Mouse (Mus musculus): ENCODE results near the gene Arx. TPM values are rescaled to one million over a fixed set of nuclear protein-coding genes. Genes with fewer than 3 reads are reported as not detected.

The Arx gene
- total and polyA plus RNA-seq, 2 experiments from 2014 or later = 1.5 to 3.7 TPM

- no peak for TF ChIP-seq CTCF (IDR thresholded peaks at IDR 0.05)
- H3K27ac ChIP-seq (ENCODE audit: low read depth, low read length) = no peak overlapping the region
- peaks cover 34% of the 10 kb centered on the region for H3K27me3 ChIP-seq (ENCODE audit: insufficient read depth, low read length)
- 26% methylated on average over 5 of the region's 5 CpGs for WGBS
- no peak overlapping the region for H3K4me2 ChIP-seq (ENCODE audit: low read depth, low read length, poor library complexity, severe bottlenecking)
- DNase-seq (ENCODE audit: low spot score) (no peak), ATAC-seq (ENCODE audit: low FRiP score) (no peak)
- no peaks in the 10 kb centered on the region for H3K9me3 ChIP-seq (ENCODE audit: low read length)
- no peaks in the 10 kb centered on the region for H3K4me1 ChIP-seq (ENCODE audit: insufficient read depth, low read length)
- no peak overlapping the region for H3K4me3 ChIP-seq (ENCODE audit: low read depth, low read length)
- H3K9ac ChIP-seq (replicated peaks; ENCODE audit: low read length, poor library complexity, severe bottlenecking) = no peak overlapping the region
- H3K36me3 ChIP-seq (ENCODE audit: insufficient read depth, low read length) = no peaks in the 10 kb centered on the region
Measured at GRCm38 (mm10) chrX:93295819-93296218, 9.6 kb downstream of the Arx start.

DNA sequence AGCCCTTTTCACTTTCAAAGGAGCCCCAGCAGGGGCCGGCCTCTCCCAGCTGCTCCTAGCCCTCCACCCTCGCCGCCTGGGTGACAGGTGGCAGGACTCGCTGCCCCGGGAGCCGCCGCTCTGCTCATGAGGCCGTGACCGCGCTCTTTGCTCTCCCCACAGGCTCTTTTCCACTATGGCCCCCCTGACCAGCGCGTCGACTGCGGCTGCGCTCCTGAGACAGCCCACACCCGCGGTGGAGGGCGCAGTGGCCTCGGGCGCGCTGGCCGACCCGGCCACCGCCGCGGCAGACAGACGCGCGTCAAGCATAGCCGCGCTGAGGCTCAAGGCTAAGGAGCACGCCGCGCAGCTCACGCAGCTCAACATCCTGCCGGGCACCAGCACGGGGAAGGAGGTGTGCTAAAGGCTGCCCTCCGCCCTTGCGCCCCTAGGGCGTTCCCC lies 10.8 kb downstream of the Arx start:
- DNase-seq (ENCODE audit: low spot score) = no peak
- no peak overlapping the region for H3K4me3 ChIP-seq (ENCODE audit: low read depth, low read length)
- WGBS = 19% methylated on average over 38 of the region's 40 CpGs
- peaks cover 39% of the 10 kb centered on the region for H3K27me3 ChIP-seq (ENCODE audit: insufficient read depth, low read length)
- peak; percentile 44 for ATAC-seq (ENCODE audit: low FRiP score)
- H3K4me2 ChIP-seq (ENCODE audit: low read depth, low read length, poor library complexity, severe bottlenecking) = peak overlapping the region; percentile 15; the same call in 1 of the 2 replicates
- no peaks in the 10 kb centered on the region for H3K9me3 ChIP-seq (ENCODE audit: low read length)
- TF ChIP-seq CTCF (IDR thresholded peaks at IDR 0.05) = no peak
- no peak overlapping the region for H3K27ac ChIP-seq (ENCODE audit: low read depth, low read length)
- no peak overlapping the region for H3K9ac ChIP-seq (replicated peaks; ENCODE audit: low read length, poor library complexity, severe bottlenecking)
- H3K4me1 ChIP-seq (ENCODE audit: insufficient read depth, low read length) = no peaks in the 10 kb centered on the region
- H3K36me3 ChIP-seq (ENCODE audit: insufficient read depth, low read length) = no peaks in the 10 kb centered on the region

DNA sequence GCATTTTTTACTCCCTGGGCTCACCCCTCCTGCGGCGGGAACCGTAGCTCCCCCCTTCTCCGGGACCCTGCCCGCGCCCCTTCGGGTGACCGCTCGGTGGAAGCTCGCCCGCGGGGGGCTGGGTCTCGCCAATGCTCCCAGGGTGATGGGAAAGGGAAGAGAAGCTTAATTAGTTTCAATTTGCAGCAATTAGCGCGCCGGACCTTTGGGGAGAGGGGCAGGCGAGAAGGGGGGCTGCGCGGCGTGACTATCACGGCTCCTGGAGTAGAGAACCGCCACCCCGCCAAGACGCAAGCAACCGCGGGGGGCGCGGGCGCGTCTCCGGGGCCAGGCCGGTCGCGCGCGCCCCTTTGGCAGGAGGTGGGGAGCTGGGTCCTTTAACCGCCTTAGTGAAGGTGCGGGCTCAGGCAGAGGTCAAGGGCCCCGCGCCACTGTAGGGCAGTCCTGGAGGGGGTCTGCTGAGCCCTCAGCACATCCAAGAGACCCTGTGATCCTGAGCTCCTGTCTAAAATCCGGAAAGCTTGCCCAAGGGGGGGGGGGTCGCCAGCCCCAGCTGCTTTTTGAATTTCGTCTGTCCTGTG lies 12.9 kb downstream of the Arx start:
- no peaks in the 10 kb centered on the region for H3K9me3 ChIP-seq (ENCODE audit: low read length)
- H3K4me2 ChIP-seq (ENCODE audit: low read depth, low read length, poor library complexity, severe bottlenecking) = peak overlapping the region; percentile 15; the same call in 1 of the 2 replicates
- no peak overlapping the region for H3K27ac ChIP-seq (ENCODE audit: low read depth, low read length)
- H3K9ac ChIP-seq (replicated peaks; ENCODE audit: low read length, poor library complexity, severe bottlenecking) = no peak overlapping the region
- H3K4me3 ChIP-seq (ENCODE audit: low read depth, low read length) = peak overlapping the region; percentile 6; the same call in 1 of the 2 replicates
- 28% methylated on average over 31 of the region's 43 CpGs for WGBS
- H3K4me1 ChIP-seq (ENCODE audit: insufficient read depth, low read length) = no peaks in the 10 kb centered on the region
- ATAC-seq (ENCODE audit: low FRiP score) (no peak), DNase-seq (ENCODE audit: low spot score) (no peak)
- H3K36me3 ChIP-seq (ENCODE audit: insufficient read depth, low read length) = no peaks in the 10 kb centered on the region
- peaks cover 33% of the 10 kb centered on the region for H3K27me3 ChIP-seq (ENCODE audit: insufficient read depth, low read length)
- TF ChIP-seq CTCF (IDR thresholded peaks at IDR 0.05) = no peak

GRCm38 (mm10) chrX:93299771-93300170 lies 13.5 kb downstream of the Arx start:
- ATAC-seq (ENCODE audit: low FRiP score) (no peak), DNase-seq (ENCODE audit: low spot score) (no peak)
- Histone ChIP-seq H3K27ac (ENCODE audit: low read depth, low read length) (no peak overlapping the region), H3K9ac (replicated peaks; ENCODE audit: low read length, poor library complexity, severe bottlenecking) (no peak overlapping the region), H3K9me3 (ENCODE audit: low read length) (no peaks in the 10 kb centered on the region), H3K27me3 (ENCODE audit: insufficient read depth, low read length) (peaks cover 27% of the 10 kb centered on the region), H3K4me3 (ENCODE audit: low read depth, low read length) (no peak overlapping the region), H3K36me3 (ENCODE audit: insufficient read depth, low read length) (no peaks in the 10 kb centered on the region), H3K4me2 (ENCODE audit: low read depth, low read length, poor library complexity, severe bottlenecking) (no peak overlapping the region), H3K4me1 (ENCODE audit: insufficient read depth, low read length) (no peaks in the 10 kb centered on the region)
- no peak for TF ChIP-seq CTCF (IDR thresholded peaks at IDR 0.05)
- WGBS = 23% methylated on average over 6 of the region's 6 CpGs

- WGBS = 20% methylated on average over 10 of the region's 10 CpGs
- peaks cover 24% of the 10 kb centered on the region for H3K27me3 ChIP-seq (ENCODE audit: insufficient read depth, low read length)
Measured at GRCm38 (mm10) chrX:93300183-93300815, 14.1 kb downstream of the Arx start.

GRCm38 (mm10) chrX:93301798-93302197 lies 15.6 kb downstream of the Arx start:
- H3K27ac ChIP-seq (ENCODE audit: low read depth, low read length) = no peak overlapping the region
- no peak for TF ChIP-seq CTCF (IDR thresholded peaks at IDR 0.05)
- DNase-seq (ENCODE audit: low spot score) (no peak), ATAC-seq (ENCODE audit: low FRiP score) (no peak)
- no peak overlapping the region for H3K4me2 ChIP-seq (ENCODE audit: low read depth, low read length, poor library complexity, severe bottlenecking)
- no peak overlapping the region for H3K9ac ChIP-seq (replicated peaks; ENCODE audit: low read length, poor library complexity, severe bottlenecking)
- no peaks in the 10 kb centered on the region for H3K9me3 ChIP-seq (ENCODE audit: low read length)
- H3K4me3 ChIP-seq (ENCODE audit: low read depth, low read length) = no peak overlapping the region
- no peaks in the 10 kb centered on the region for H3K4me1 ChIP-seq (ENCODE audit: insufficient read depth, low read length)
- no peaks in the 10 kb centered on the region for H3K36me3 ChIP-seq (ENCODE audit: insufficient read depth, low read length)
- peaks cover 18% of the 10 kb centered on the region; the same call in 1 of the 2 replicates for H3K27me3 ChIP-seq (ENCODE audit: insufficient read depth, low read length)
- WGBS = 16% methylated on average over 7 of the region's 7 CpGs

More at GRCm38 (mm10) chrX:93300183-93300815, 14.1 kb downstream of the Arx start:
- H3K4me2 ChIP-seq (ENCODE audit: low read depth, low read length, poor library complexity, severe bottlenecking) = no peak overlapping the region
- H3K4me1 ChIP-seq (ENCODE audit: insufficient read depth, low read length) = no peaks in the 10 kb centered on the region
- ATAC-seq (ENCODE audit: low FRiP score) = no peak
- no peak for TF ChIP-seq CTCF (IDR thresholded peaks at IDR 0.05)
- DNase-seq (ENCODE audit: low spot score) = no peak
- H3K36me3 ChIP-seq (ENCODE audit: insufficient read depth, low read length) = no peaks in the 10 kb centered on the region
- H3K9me3 ChIP-seq (ENCODE audit: low read length) = no peaks in the 10 kb centered on the region
- no peak overlapping the region for H3K27ac ChIP-seq (ENCODE audit: low read depth, low read length)
- H3K9ac ChIP-seq (replicated peaks; ENCODE audit: low read length, poor library complexity, severe bottlenecking) = no peak overlapping the region
- no peak overlapping the region for H3K4me3 ChIP-seq (ENCODE audit: low read depth, low read length)
